Mouse (Mus musculus): ENCODE data around the gene Atp9a. TPM values are rescaled to one million over a fixed set of nuclear protein-coding genes. Genes with fewer than 3 reads are reported as not detected.

Atp9a gene
- polyA plus RNA-seq, 1 experiment from 2014 or later = 4.0 TPM

- Histone ChIP-seq H3K27me3 (ENCODE audit: control insufficient read depth, insufficient read depth, low read depth, low read length) (no peaks in the 10 kb centered on the region), H3K27ac (ENCODE audit: low read length) (no peak overlapping the region), H3K4me2 (ENCODE audit: low read depth, low read length) (no peak overlapping the region), H3K4me3 (ENCODE audit: low read depth, low read length) (no peak overlapping the region), H3K36me3 (ENCODE audit: control insufficient read depth, insufficient read depth) (no peaks in the 10 kb centered on the region), H3K9me3 (replicated peaks; ENCODE audit: control insufficient read depth, low read length) (no peaks in the 10 kb centered on the region), H3K9ac (ENCODE audit: low read depth, low read length) (no peak overlapping the region), H3K4me1 (ENCODE audit: control insufficient read depth, low read depth, low read length) (no peaks in the 10 kb centered on the region)
- ATAC-seq (ENCODE audit: low read depth) = no peak
- WGBS (ENCODE audit: insufficient replicate concordance) = 58% methylated on average over 8 of the region's 8 CpGs
These were observed 94.0 kb downstream of the Atp9a start for GRCm38 (mm10) chr2:168648171-168648570.

GRCm38 (mm10) chr2:168644855-168645254, 97.4 kb downstream of the Atp9a start:
- WGBS (ENCODE audit: insufficient replicate concordance) = 81% methylated on average over 6 of the region's 6 CpGs
- Histone ChIP-seq H3K36me3 (ENCODE audit: control insufficient read depth, insufficient read depth) (no peaks in the 10 kb centered on the region), H3K9me3 (replicated peaks; ENCODE audit: control insufficient read depth, low read length) (no peaks in the 10 kb centered on the region), H3K27me3 (ENCODE audit: control insufficient read depth, insufficient read depth, low read depth, low read length) (no peaks in the 10 kb centered on the region), H3K27ac (ENCODE audit: low read length) (no peak overlapping the region), H3K4me3 (ENCODE audit: low read depth, low read length) (no peak overlapping the region), H3K4me2 (ENCODE audit: low read depth, low read length) (no peak overlapping the region), H3K9ac (ENCODE audit: low read depth, low read length) (no peak overlapping the region), H3K4me1 (ENCODE audit: control insufficient read depth, low read depth, low read length) (no peaks in the 10 kb centered on the region)
- ATAC-seq (ENCODE audit: low read depth) = no peak

- H3K27me3 ChIP-seq (ENCODE audit: control insufficient read depth, insufficient read depth, low read depth, low read length) = no peaks in the 10 kb centered on the region
- H3K36me3 ChIP-seq (ENCODE audit: control insufficient read depth, insufficient read depth) = no peaks in the 10 kb centered on the region
- no peak overlapping the region for H3K27ac ChIP-seq (ENCODE audit: low read length)
- no peaks in the 10 kb centered on the region for H3K9me3 ChIP-seq (replicated peaks; ENCODE audit: control insufficient read depth, low read length)
- H3K4me2 ChIP-seq (ENCODE audit: low read depth, low read length) = no peak overlapping the region
- no peak for ATAC-seq (ENCODE audit: low read depth)
- H3K9ac ChIP-seq (ENCODE audit: low read depth, low read length) = no peak overlapping the region
- H3K4me3 ChIP-seq (ENCODE audit: low read depth, low read length) = no peak overlapping the region
- H3K4me1 ChIP-seq (ENCODE audit: control insufficient read depth, low read depth, low read length) = no peaks in the 10 kb centered on the region
- WGBS (ENCODE audit: insufficient replicate concordance) = 75% methylated on average over 20 of the region's 20 CpGs
These were observed 98.6 kb downstream of the Atp9a start for GRCm38 (mm10) chr2:168643524-168644177.

- Histone ChIP-seq H3K27me3 (ENCODE audit: control insufficient read depth, insufficient read depth, low read depth, low read length) (no peaks in the 10 kb centered on the region), H3K4me1 (ENCODE audit: control insufficient read depth, low read depth, low read length) (no peaks in the 10 kb centered on the region), H3K9me3 (replicated peaks; ENCODE audit: control insufficient read depth, low read length) (no peaks in the 10 kb centered on the region), H3K4me2 (ENCODE audit: low read depth, low read length) (no peak overlapping the region), H3K27ac (ENCODE audit: low read length) (no peak overlapping the region), H3K9ac (ENCODE audit: low read depth, low read length) (no peak overlapping the region), H3K36me3 (ENCODE audit: control insufficient read depth, insufficient read depth) (no peaks in the 10 kb centered on the region), H3K4me3 (ENCODE audit: low read depth, low read length) (no peak overlapping the region)
- 76% methylated on average over 11 of the region's 11 CpGs for WGBS (ENCODE audit: insufficient replicate concordance)
- ATAC-seq (ENCODE audit: low read depth) = no peak
These were observed 100.0 kb downstream of the Atp9a start for GRCm38 (mm10) chr2:168642187-168642586.

GRCm38 (mm10) chr2:168640460-168640859, 101.7 kb downstream of the Atp9a start:
- Histone ChIP-seq H3K4me1 (ENCODE audit: control insufficient read depth, low read depth, low read length) (no peaks in the 10 kb centered on the region), H3K4me3 (ENCODE audit: low read depth, low read length) (no peak overlapping the region), H3K9ac (ENCODE audit: low read depth, low read length) (no peak overlapping the region), H3K36me3 (ENCODE audit: control insufficient read depth, insufficient read depth) (no peaks in the 10 kb centered on the region), H3K27me3 (ENCODE audit: control insufficient read depth, insufficient read depth, low read depth, low read length) (no peaks in the 10 kb centered on the region), H3K4me2 (ENCODE audit: low read depth, low read length) (no peak overlapping the region), H3K27ac (ENCODE audit: low read length) (no peak overlapping the region), H3K9me3 (replicated peaks; ENCODE audit: control insufficient read depth, low read length) (no peaks in the 10 kb centered on the region)
- ATAC-seq (ENCODE audit: low read depth) = no peak
- 79% methylated on average over 9 of the region's 9 CpGs for WGBS (ENCODE audit: insufficient replicate concordance)

GRCm38 (mm10) chr2:168634881-168635280, 107.3 kb downstream of the Atp9a start:
- Histone ChIP-seq H3K4me2 (ENCODE audit: low read depth, low read length) (no peak overlapping the region), H3K36me3 (ENCODE audit: control insufficient read depth, insufficient read depth) (no peaks in the 10 kb centered on the region), H3K27me3 (ENCODE audit: control insufficient read depth, insufficient read depth, low read depth, low read length) (no peaks in the 10 kb centered on the region), H3K9me3 (replicated peaks; ENCODE audit: control insufficient read depth, low read length) (no peaks in the 10 kb centered on the region), H3K4me3 (ENCODE audit: low read depth, low read length) (no peak overlapping the region), H3K4me1 (ENCODE audit: control insufficient read depth, low read depth, low read length) (peaks cover 9% of the 10 kb centered on the region; the same call in 1 of the 2 replicates), H3K27ac (ENCODE audit: low read length) (no peak overlapping the region), H3K9ac (ENCODE audit: low read depth, low read length) (no peak overlapping the region)
- WGBS (ENCODE audit: insufficient replicate concordance) = 65% methylated on average over 7 of the region's 7 CpGs
- no peak for ATAC-seq (ENCODE audit: low read depth)

- ATAC-seq (ENCODE audit: low read depth) = peak; percentile 53
- H3K4me2 ChIP-seq (ENCODE audit: low read depth, low read length) = peak overlapping the region; percentile 28; the same call in 1 of the 2 replicates
These were observed 108.8 kb downstream of the Atp9a start for GRCm38 (mm10) chr2:168633301-168633816.

GRCm38 (mm10) chr2:168632543-168632942, 109.7 kb downstream of the Atp9a start:
- no peak overlapping the region for H3K9ac ChIP-seq (ENCODE audit: low read depth, low read length)
- H3K27ac ChIP-seq (ENCODE audit: low read length) = no peak overlapping the region
- H3K4me2 ChIP-seq (ENCODE audit: low read depth, low read length) = no peak overlapping the region
- no peaks in the 10 kb centered on the region for H3K36me3 ChIP-seq (ENCODE audit: control insufficient read depth, insufficient read depth)
- H3K9me3 ChIP-seq (replicated peaks; ENCODE audit: control insufficient read depth, low read length) = no peaks in the 10 kb centered on the region
- H3K4me3 ChIP-seq (ENCODE audit: low read depth, low read length) = no peak overlapping the region
- no peak for ATAC-seq (ENCODE audit: low read depth)
- H3K27me3 ChIP-seq (ENCODE audit: control insufficient read depth, insufficient read depth, low read depth, low read length) = no peaks in the 10 kb centered on the region
- 71% methylated on average over 6 of the region's 6 CpGs for WGBS (ENCODE audit: insufficient replicate concordance)
- peaks cover 9% of the 10 kb centered on the region; the same call in 1 of the 2 replicates for H3K4me1 ChIP-seq (ENCODE audit: control insufficient read depth, low read depth, low read length)

More at GRCm38 (mm10) chr2:168633301-168633816, 108.8 kb downstream of the Atp9a start:
- H3K4me3 ChIP-seq (ENCODE audit: low read depth, low read length) = no peak overlapping the region
- H3K9ac ChIP-seq (ENCODE audit: low read depth, low read length) = no peak overlapping the region
- 11% methylated on average over 14 of the region's 14 CpGs for WGBS (ENCODE audit: insufficient replicate concordance)
- H3K27me3 ChIP-seq (ENCODE audit: control insufficient read depth, insufficient read depth, low read depth, low read length) = no peaks in the 10 kb centered on the region
- H3K4me1 ChIP-seq (ENCODE audit: control insufficient read depth, low read depth, low read length) = peaks cover 9% of the 10 kb centered on the region; the same call in 1 of the 2 replicates
- no peaks in the 10 kb centered on the region for H3K9me3 ChIP-seq (replicated peaks; ENCODE audit: control insufficient read depth, low read length)
- H3K27ac ChIP-seq (ENCODE audit: low read length) = no peak overlapping the region
- no peaks in the 10 kb centered on the region for H3K36me3 ChIP-seq (ENCODE audit: control insufficient read depth, insufficient read depth)

GRCm38 (mm10) chr2:168628787-168629186, 113.4 kb downstream of the Atp9a start:
- 0 out of 2 replicates have a peak, but pooled peaks have one; percentile 13 for ATAC-seq (ENCODE audit: low read depth)
- Histone ChIP-seq H3K4me2 (ENCODE audit: low read depth, low read length) (no peak overlapping the region), H3K36me3 (ENCODE audit: control insufficient read depth, insufficient read depth) (no peaks in the 10 kb centered on the region), H3K27ac (ENCODE audit: low read length) (no peak overlapping the region), H3K9me3 (replicated peaks; ENCODE audit: control insufficient read depth, low read length) (no peaks in the 10 kb centered on the region), H3K4me3 (ENCODE audit: low read depth, low read length) (no peak overlapping the region), H3K27me3 (ENCODE audit: control insufficient read depth, insufficient read depth, low read depth, low read length) (no peaks in the 10 kb centered on the region), H3K9ac (ENCODE audit: low read depth, low read length) (no peak overlapping the region), H3K4me1 (ENCODE audit: control insufficient read depth, low read depth, low read length) (peaks cover 8% of the 10 kb centered on the region; the same call in 1 of the 2 replicates)
- 25% methylated on average over 8 of the region's 8 CpGs for WGBS (ENCODE audit: insufficient replicate concordance)

All from liver, embryonic 16.5 days (tissue).